Mouse (Mus musculus) midbrain, embryonic 11.5 days (tissue): ENCODE measurements around the gene Ppp1r2. TPM values are rescaled to one million over a fixed set of nuclear protein-coding genes. Genes with fewer than 3 reads are reported as not detected.

Experiments
- ATAC-seq: fragments of 200-750 bp; cut with Nextera tagmentation; 2 replicates; pipeline ENCODE4 v1.8.0; 2017; ENCODE audit warnings: moderate TSS enrichment, moderate library complexity; ENCODE audit not compliant: low FRiP score
- DNase-seq: peaks from one replicate; pipeline ENCODE4 v3.0.0; 2015; ENCODE audit warnings: low spot score; ENCODE audit errors: missing footprints
- H3K27ac ChIP-seq: fragments of 300-500 bp; sonication (generic); 2 replicates; pipeline ENCODE4 v1.5.1; 2014; ENCODE audit warnings: low read depth, low read length
- H3K27me3 ChIP-seq: fragments of 300-500 bp; sonication (generic); 2 replicates; pipeline ENCODE4 v1.6.1; 2014; ENCODE audit warnings: mild to moderate bottlenecking, low read length, moderate library complexity, mixed read lengths; ENCODE audit not compliant: control insufficient read depth, insufficient read depth
- H3K36me3 ChIP-seq: fragments of 300-500 bp; sonication (generic); 2 replicates; pipeline ENCODE4 v1.6.1; 2014; ENCODE audit warnings: mild to moderate bottlenecking, low read length, moderate library complexity, mixed read lengths; ENCODE audit not compliant: control insufficient read depth, insufficient read depth
- H3K4me1 ChIP-seq: fragments of 300-500 bp; sonication (generic); 2 replicates; pipeline ENCODE4 v1.6.1; 2014; ENCODE audit warnings: low read length; ENCODE audit not compliant: control insufficient read depth, insufficient read depth
- H3K4me2 ChIP-seq: fragments of 300-500 bp; sonication (generic); 2 replicates; pipeline ENCODE4 v1.6.1; 2014; ENCODE audit warnings: mild to moderate bottlenecking, moderate library complexity
- H3K4me3 ChIP-seq: fragments of 300-500 bp; sonication (generic); 2 replicates; pipeline ENCODE4 v1.5.1; 2014; ENCODE audit warnings: low read depth, low read length
- H3K9ac ChIP-seq: fragments of 300-500 bp; sonication (generic); 2 replicates; pipeline ENCODE4 v1.6.1; 2014; ENCODE audit warnings: low read length
- H3K9me3 ChIP-seq: fragments of 300-500 bp; sonication (generic); 2 replicates; pipeline ENCODE4 v1.6.1; 2016; ENCODE audit warnings: low read length; ENCODE audit not compliant: control insufficient read depth
- WGBS: fragments of 180-500 bp; shearing (Covaris S2); extraction: QIAGEN DNeasy Blood & Tissue Kit; methylation state at CpG from one replicate; pipeline ENCODE4 v1.1.7; 2014; 5-methylcytosine and 5-hydroxymethylcytosine counted together
- microRNA-seq: library from miRNA; unstranded; fragments of <30 nt; microRNA quantifications from one replicate; pipeline ENCODE4, GENCODE M21; 2017
- polyA plus RNA-seq: library from polyadenylated mRNA; unstranded; fragments of >200 nt; fragmentation: Nextera tagmentation; extraction: Ambion mirVana; gene quantifications from 2 replicates; pipeline ENCODE4 v1.2.1, GENCODE M21; 2014

Ppp1r2 gene
- polyA plus RNA-seq, 1 experiment from 2014 or later, result 109 TPM

GRCm38 (mm10) chr16:31209911-31210310, 65.2 kb downstream of the Ppp1r2 start:
- H3K4me1 ChIP-seq, result no peaks in the 10 kb centered on the region
- no peaks in the 10 kb centered on the region for H3K27me3 ChIP-seq
- H3K4me2 ChIP-seq, result no peak overlapping the region
- no peak overlapping the region for H3K9ac ChIP-seq
- ATAC-seq (no peak), DNase-seq (no peak)
- no peaks in the 10 kb centered on the region for H3K36me3 ChIP-seq
- no peaks in the 10 kb centered on the region for H3K9me3 ChIP-seq
- 80% methylated on average over 5 of the region's 5 CpGs for WGBS
- H3K27ac ChIP-seq, result no peak overlapping the region
- no peak overlapping the region for H3K4me3 ChIP-seq

- no peaks in the 10 kb centered on the region for H3K9me3 ChIP-seq
- H3K4me3 ChIP-seq, result no peak overlapping the region
- no peaks in the 10 kb centered on the region for H3K36me3 ChIP-seq
- no peak overlapping the region for H3K27ac ChIP-seq
- DNase-seq, result no peak
- no peaks in the 10 kb centered on the region for H3K27me3 ChIP-seq
- no peak overlapping the region for H3K9ac ChIP-seq
- WGBS, result 91% methylated on average over 5 of the region's 7 CpGs
- H3K4me2 ChIP-seq, result no peak overlapping the region
- no peak for ATAC-seq
- H3K4me1 ChIP-seq, result 0 out of 2 replicates have a peak, but pooled peaks cover 3% of the 10 kb centered on the region
These were observed 69.4 kb downstream of the Ppp1r2 start for GRCm38 (mm10) chr16:31205726-31206125.

GRCm38 (mm10) chr16:31205187-31205586, 69.9 kb downstream of the Ppp1r2 start:
- Histone ChIP-seq H3K4me2 (no peak overlapping the region), H3K36me3 (no peaks in the 10 kb centered on the region), H3K4me1 (0 out of 2 replicates have a peak, but pooled peaks cover 3% of the 10 kb centered on the region), H3K27ac (no peak overlapping the region), H3K9me3 (no peaks in the 10 kb centered on the region), H3K27me3 (no peaks in the 10 kb centered on the region), H3K4me3 (no peak overlapping the region), H3K9ac (no peak overlapping the region)
- DNase-seq (no peak), ATAC-seq (no peak)
- WGBS, result 90% methylated on average over 8 of the region's 8 CpGs

GRCm38 (mm10) chr16:31204216-31204615, 70.9 kb downstream of the Ppp1r2 start:
- no peak overlapping the region for H3K4me2 ChIP-seq
- H3K4me1 ChIP-seq, result peaks cover 11% of the 10 kb centered on the region
- no peak overlapping the region for H3K9ac ChIP-seq
- H3K4me3 ChIP-seq, result no peak overlapping the region
- ATAC-seq, result no peak
- no peaks in the 10 kb centered on the region for H3K27me3 ChIP-seq
- no peaks in the 10 kb centered on the region for H3K36me3 ChIP-seq
- DNase-seq, result no peak
- no peaks in the 10 kb centered on the region for H3K9me3 ChIP-seq
- 77% methylated on average over 1 of the region's 1 CpGs for WGBS
- no peak overlapping the region for H3K27ac ChIP-seq

- ATAC-seq, result no peak
- H3K27me3 ChIP-seq, result no peaks in the 10 kb centered on the region
- H3K4me3 ChIP-seq, result no peak overlapping the region
- DNase-seq, result no peak
- H3K4me2 ChIP-seq, result peak overlapping the region; percentile 84
- 84% methylated on average over 2 of the region's 2 CpGs for WGBS
- H3K9ac ChIP-seq, result no peak overlapping the region
- no peak overlapping the region for H3K27ac ChIP-seq
- H3K9me3 ChIP-seq, result no peaks in the 10 kb centered on the region
- H3K36me3 ChIP-seq, result no peaks in the 10 kb centered on the region
- peaks cover 11% of the 10 kb centered on the region for H3K4me1 ChIP-seq
These were observed 73.4 kb downstream of the Ppp1r2 start for GRCm38 (mm10) chr16:31201704-31202103.

Small RNA genes lying within 50 kb of the gene (microRNA-seq; reads per million reads assigned to microRNA genes)
- not detected for gene Gm27415

Other genes with a start within 250 kb of the Ppp1r2 start
- 11.7 and 12.7 TPM in 2 replicates for gene Xxylt1, start 193.8 kb downstream of the Ppp1r2 start, polyA plus RNA-seq
- gene Acap2, start 74.0 kb downstream of the Ppp1r2 start, polyA plus RNA-seq, result 23.2 and 24.2 TPM in 2 replicates
- gene Apod, start 39.5 kb upstream of the Ppp1r2 start, polyA plus RNA-seq, result 49.9 and 55.1 TPM in 2 replicates
- 19.0 and 21.3 TPM in 2 replicates for gene Bdh1, start 147.0 kb upstream of the Ppp1r2 start, polyA plus RNA-seq